Mouse (Mus musculus): ENCODE data around the gene 4932411N23Rik. TPM values are rescaled to one million over a fixed set of nuclear protein-coding genes. Genes with fewer than 3 reads are reported as not detected.
"Not testable (repeated sequence)": the region's sequence is repeated elsewhere in the genome, so short reads cannot be mapped to it uniquely, and the experiment has no call there.

Gene 4932411N23Rik
- polyA plus RNA-seq (2015; fragmentation: Nextera tagmentation; extraction: Ambion mirVana): not detected in 2 replicates

DNA sequence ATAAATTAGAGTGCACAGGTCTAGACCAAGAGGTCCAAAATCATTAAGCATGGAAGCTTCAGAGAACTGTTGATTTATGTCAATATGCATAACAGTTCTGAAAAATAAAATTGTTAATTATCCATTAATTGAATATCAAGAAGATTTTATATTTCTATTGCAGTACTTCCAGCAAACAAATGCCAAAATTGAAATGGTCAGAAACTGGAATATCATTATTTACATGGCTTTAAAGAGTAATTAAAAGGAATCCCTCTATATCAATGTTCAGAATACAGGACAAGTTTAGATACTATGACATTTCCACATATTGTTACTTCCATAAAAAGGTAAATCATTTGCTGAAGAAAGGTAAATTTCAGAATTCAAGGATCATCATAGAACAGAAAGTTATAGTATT is at the start of gene 4932411N23Rik:
TSS of gene 4932411N23Rik (minus strand) at position 101 of the 400 bp plus-strand sequence.
- Histone ChIP-seq H3K27ac (no peak within 1 kb of the TSS), H3K4me1 (replicated peaks) (no peaks in the 10 kb centered on the region), H3K9ac (no peak within 1 kb of the TSS), H3K9me3 (replicated peaks) (no peaks in the 10 kb centered on the region), H3K4me3 (no peak within 1 kb of the TSS), H3K36me3 (no peaks in the 10 kb centered on the region), H3K27me3 (no peaks in the 10 kb centered on the region), H3K4me2 (no peak within 1 kb of the TSS)
- no peak for ATAC-seq (replicated peaks; ENCODE audit: insufficient number of reproducible peaks, insufficient read depth, low FRiP score, low read depth)

DNA sequence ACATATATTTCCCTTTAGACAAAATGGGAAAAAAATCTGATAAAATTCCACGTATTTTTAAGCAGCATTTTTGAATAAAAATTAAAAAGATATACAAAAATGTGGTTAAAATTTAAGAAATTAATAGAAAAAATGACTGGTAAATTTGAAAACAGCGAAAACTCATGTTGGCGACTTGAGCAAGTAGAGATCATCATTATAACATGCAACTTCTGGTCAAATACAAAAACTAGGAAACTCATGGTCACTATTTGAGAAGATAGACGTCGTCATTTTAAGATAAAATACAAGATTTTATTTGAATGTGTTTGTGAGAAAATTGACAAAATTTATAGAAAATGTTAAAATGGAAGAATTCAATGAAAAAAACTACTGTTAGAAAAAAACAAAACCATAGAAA is 35.8 kb downstream of the 4932411N23Rik start:
- Histone ChIP-seq H3K4me2 (no peak overlapping the region), H3K9me3 (replicated peaks) (no peaks in the 10 kb centered on the region), H3K9ac (no peak overlapping the region), H3K4me3 (no peak overlapping the region), H3K36me3 (no peaks in the 10 kb centered on the region), H3K27ac (no peak overlapping the region), H3K4me1 (replicated peaks) (no peaks in the 10 kb centered on the region), H3K27me3 (no peaks in the 10 kb centered on the region)
- WGBS: 72% methylated on average over 5 of the region's 5 CpGs
- ATAC-seq (replicated peaks; ENCODE audit: insufficient number of reproducible peaks, insufficient read depth, low FRiP score, low read depth): no peak

DNA sequence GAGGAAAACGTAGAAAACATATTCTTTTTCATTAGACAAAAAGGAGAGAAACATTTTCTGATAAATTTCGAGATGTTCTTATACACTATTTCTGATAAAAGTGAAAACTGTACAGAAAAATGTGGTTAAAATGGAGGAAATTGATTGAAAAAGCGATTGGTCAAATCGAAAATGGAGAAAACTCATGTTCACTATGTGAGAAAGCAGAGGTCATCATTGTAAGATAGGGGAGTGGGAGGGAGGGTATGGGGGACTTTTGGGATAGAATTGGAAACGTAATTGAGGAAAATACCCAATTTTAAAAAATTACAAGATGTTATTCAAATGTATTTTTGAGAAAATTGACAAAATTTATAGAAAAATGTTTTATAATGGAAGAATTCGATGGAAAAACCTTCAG is 38.0 kb downstream of the 4932411N23Rik start:
- H3K36me3 ChIP-seq; H3K4me1 ChIP-seq (replicated peaks); H3K27me3 ChIP-seq; ATAC-seq (replicated peaks; ENCODE audit: insufficient number of reproducible peaks, insufficient read depth, low FRiP score, low read depth); H3K9me3 ChIP-seq (replicated peaks); H3K27ac ChIP-seq; H3K4me2 ChIP-seq; H3K4me3 ChIP-seq; H3K9ac ChIP-seq: not testable (repeated sequence)
- 76% methylated on average over 5 of the region's 6 CpGs for WGBS

GRCm38 (mm10) chrX:126774846-126775245 is 40.8 kb downstream of the 4932411N23Rik start:
- WGBS: 74% methylated on average over 5 of the region's 5 CpGs
- H3K9me3 ChIP-seq (replicated peaks); H3K4me2 ChIP-seq; H3K36me3 ChIP-seq; H3K27ac ChIP-seq; H3K4me3 ChIP-seq; H3K27me3 ChIP-seq; H3K4me1 ChIP-seq (replicated peaks); ATAC-seq (replicated peaks; ENCODE audit: insufficient number of reproducible peaks, insufficient read depth, low FRiP score, low read depth); H3K9ac ChIP-seq: not testable (repeated sequence)

GRCm38 (mm10) chrX:126773511-126773910 is 42.2 kb downstream of the 4932411N23Rik start:
- not testable (repeated sequence) for H3K36me3 ChIP-seq; H3K4me3 ChIP-seq; ATAC-seq (replicated peaks; ENCODE audit: insufficient number of reproducible peaks, insufficient read depth, low FRiP score, low read depth); H3K9ac ChIP-seq; H3K9me3 ChIP-seq (replicated peaks); H3K4me2 ChIP-seq; H3K4me1 ChIP-seq (replicated peaks); H3K27me3 ChIP-seq; H3K27ac ChIP-seq
- WGBS: 61% methylated on average over 5 of the region's 6 CpGs

Other genes starting within 250 kb of the 4932411N23Rik start
- not detected in 2 replicates for gene Gm382, start 224.1 kb upstream of the 4932411N23Rik start, polyA plus RNA-seq (2015; fragmentation: Nextera tagmentation; extraction: Ambion mirVana)